Mouse (Mus musculus): ENCODE measurements at regions not wholly inside any gene's neighbourhood (a gene's known extent, or its start where the extent isn't known, plus 50 kb on each side); places are given as distances from the start of the nearest gene placed in this dataset.

DNA sequence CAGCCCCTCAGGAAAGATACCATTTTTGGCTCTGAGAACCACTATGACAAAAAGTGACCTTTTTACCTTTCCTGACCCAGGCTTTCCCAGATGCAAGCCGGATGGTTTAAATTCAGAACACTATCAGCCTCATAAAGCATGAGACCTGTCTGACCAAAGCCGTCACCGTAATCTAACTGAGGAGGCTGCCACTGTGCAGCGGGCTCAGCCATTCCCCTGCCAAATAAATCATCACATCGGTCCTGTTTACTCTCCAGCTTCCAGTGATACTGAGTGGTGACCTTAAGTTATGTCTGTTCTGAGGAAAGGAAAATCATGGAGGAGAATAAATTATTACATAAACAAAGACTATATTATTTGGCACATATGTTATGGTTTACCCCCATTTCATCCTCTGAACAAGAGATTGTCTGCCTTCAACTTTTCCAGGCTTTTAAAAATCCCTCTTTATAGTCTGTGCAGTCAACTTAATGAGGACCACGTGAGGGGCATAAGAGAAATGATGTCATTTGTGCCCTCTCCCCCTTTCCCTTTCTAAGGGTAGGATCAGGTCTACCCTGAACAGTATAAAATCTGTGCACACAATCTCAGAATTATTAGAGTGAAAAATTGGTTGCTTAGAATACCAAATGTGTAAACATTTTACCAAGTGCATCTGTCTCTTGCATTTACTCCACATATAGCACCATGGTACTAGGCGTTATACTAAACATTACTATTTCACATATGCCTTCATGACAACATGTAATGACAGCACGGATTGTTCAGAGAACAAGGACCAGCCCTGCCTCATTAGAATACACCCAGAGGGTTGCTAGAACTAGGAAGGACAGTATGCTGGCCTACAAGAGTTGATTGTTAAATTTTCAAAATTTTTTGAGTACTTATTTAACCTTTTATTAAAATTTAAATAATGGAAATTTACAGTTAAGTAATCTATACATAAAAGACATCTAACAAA is 401.9 kb upstream of the Xrcc4 start:
- TF ChIP-seq CTCF (IDR thresholded peaks at IDR 0.05; ENCODE audit: borderline replicate concordance, insufficient read depth, low read depth, low read length) (no peak), POLR2A (IDR thresholded peaks at IDR 0.05; ENCODE audit: borderline replicate concordance, insufficient read depth, low read length) (no peak)
